Mouse (Mus musculus): ENCODE results near the gene Dapk1. TPM values are rescaled to one million over a fixed set of nuclear protein-coding genes. Genes with fewer than 3 reads are reported as not detected.

The Dapk1 gene
- total RNA-seq, 1 experiment from 2014 or later = 0.81 TPM

- no peak for ATAC-seq (ENCODE audit: extremely low read depth, insufficient number of reproducible peaks, low FRiP score, poor library complexity, severe bottlenecking)
Measured at GRCm38 (mm10) chr13:60717421-60717820, 115.7 kb downstream of the Dapk1 start.

DNA sequence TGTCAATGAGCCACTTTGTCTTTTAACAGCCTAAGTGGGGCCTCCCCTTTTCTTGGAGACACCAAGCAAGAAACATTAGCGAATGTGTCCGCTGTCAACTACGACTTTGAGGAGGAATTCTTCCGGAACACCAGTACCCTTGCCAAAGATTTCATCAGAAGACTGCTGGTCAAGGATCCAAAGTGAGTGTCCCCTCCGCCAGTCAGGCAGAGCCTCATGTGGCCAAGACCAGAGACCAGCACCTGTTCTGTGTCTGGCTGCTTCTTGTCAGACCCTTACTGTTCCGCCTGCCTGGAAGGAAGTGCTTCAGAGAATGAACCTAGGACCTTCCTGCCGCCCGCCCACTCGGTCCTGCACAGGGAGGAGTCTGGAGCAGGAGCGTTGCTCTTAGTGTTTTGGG lies 117.8 kb downstream of the Dapk1 start:
- no peak for ATAC-seq (ENCODE audit: extremely low read depth, insufficient number of reproducible peaks, low FRiP score, poor library complexity, severe bottlenecking)

- no peak for ATAC-seq (ENCODE audit: extremely low read depth, insufficient number of reproducible peaks, low FRiP score, poor library complexity, severe bottlenecking)
Measured at GRCm38 (mm10) chr13:60722763-60723162, 121.0 kb downstream of the Dapk1 start.

- ATAC-seq (ENCODE audit: extremely low read depth, insufficient number of reproducible peaks, low FRiP score, poor library complexity, severe bottlenecking) = no peak
Measured at GRCm38 (mm10) chr13:60728276-60729054, 126.7 kb downstream of the Dapk1 start.

GRCm38 (mm10) chr13:60729055-60729402 lies 127.3 kb downstream of the Dapk1 start:
- no peak for ATAC-seq (ENCODE audit: extremely low read depth, insufficient number of reproducible peaks, low FRiP score, poor library complexity, severe bottlenecking)

DNA sequence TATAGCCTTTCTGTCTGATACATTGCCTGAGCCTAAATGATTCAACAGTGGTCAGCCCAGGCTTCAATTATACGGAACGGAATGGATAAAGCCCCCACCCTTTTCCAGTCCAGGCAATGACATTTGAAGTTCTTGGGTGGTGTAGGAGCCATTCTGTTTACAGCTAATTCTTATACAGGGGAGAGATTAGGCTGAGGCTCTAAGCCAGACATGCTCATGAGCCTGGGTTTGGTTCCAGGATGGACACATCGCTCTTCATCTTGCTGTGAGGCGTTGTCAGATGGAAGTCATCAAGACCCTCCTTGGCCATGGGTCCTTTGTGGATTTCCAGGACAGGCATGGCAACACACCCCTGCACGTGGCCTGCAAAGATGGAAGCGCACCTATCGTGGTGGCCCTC lies 128.8 kb downstream of the Dapk1 start:
- no peak for ATAC-seq (ENCODE audit: extremely low read depth, insufficient number of reproducible peaks, low FRiP score, poor library complexity, severe bottlenecking)

- no peak for ATAC-seq (ENCODE audit: extremely low read depth, insufficient number of reproducible peaks, low FRiP score, poor library complexity, severe bottlenecking)
Measured at GRCm38 (mm10) chr13:60731001-60731400, 129.3 kb downstream of the Dapk1 start.

GRCm38 (mm10) chr13:60735306-60735705 lies 133.6 kb downstream of the Dapk1 start:
- ATAC-seq (ENCODE audit: extremely low read depth, insufficient number of reproducible peaks, low FRiP score, poor library complexity, severe bottlenecking) = no peak

DNA sequence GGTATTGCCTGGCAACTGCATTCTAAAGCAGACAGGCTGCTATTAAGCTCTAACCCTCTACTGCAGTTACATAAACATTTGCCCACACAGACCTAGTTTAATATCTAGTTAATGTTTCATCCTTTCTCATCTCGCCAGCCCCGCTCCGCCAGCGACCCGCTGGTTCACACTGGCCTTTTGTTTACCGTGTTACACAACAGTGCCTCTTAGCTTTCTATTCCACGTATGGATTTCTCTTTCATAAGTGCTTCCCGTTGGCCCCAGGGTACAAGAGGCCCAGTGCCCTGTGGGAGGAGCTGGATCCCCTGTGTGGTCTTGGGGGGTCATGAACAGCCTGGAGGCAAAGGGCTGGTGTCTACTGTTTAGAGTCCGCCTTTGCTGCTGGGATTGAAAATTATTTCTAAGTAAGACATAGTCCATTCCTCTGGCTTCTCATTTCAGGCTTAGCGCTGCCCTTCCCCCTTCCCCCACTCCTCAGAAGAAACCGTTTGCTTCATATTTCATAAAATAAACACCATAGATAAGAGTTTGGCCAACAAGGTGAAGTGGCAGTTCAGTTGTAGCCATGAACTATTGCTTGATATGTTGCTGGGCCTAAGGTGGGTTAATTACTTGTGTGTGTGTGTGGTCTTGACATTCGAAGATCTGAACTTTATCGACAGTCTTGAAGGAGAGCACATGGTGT lies 134.8 kb downstream of the Dapk1 start:
- no peak for ATAC-seq (ENCODE audit: extremely low read depth, insufficient number of reproducible peaks, low FRiP score, poor library complexity, severe bottlenecking)

- ATAC-seq (ENCODE audit: extremely low read depth, insufficient number of reproducible peaks, low FRiP score, poor library complexity, severe bottlenecking) = peak; percentile 87
Measured at GRCm38 (mm10) chr13:60737632-60738324, 136.0 kb downstream of the Dapk1 start.

- ATAC-seq (ENCODE audit: extremely low read depth, insufficient number of reproducible peaks, low FRiP score, poor library complexity, severe bottlenecking) = peak; percentile 66
Measured at GRCm38 (mm10) chr13:60738429-60738828, 136.7 kb downstream of the Dapk1 start.

- no peak for ATAC-seq (ENCODE audit: extremely low read depth, insufficient number of reproducible peaks, low FRiP score, poor library complexity, severe bottlenecking)
Measured at GRCm38 (mm10) chr13:60740248-60740647, 138.5 kb downstream of the Dapk1 start.

DNA sequence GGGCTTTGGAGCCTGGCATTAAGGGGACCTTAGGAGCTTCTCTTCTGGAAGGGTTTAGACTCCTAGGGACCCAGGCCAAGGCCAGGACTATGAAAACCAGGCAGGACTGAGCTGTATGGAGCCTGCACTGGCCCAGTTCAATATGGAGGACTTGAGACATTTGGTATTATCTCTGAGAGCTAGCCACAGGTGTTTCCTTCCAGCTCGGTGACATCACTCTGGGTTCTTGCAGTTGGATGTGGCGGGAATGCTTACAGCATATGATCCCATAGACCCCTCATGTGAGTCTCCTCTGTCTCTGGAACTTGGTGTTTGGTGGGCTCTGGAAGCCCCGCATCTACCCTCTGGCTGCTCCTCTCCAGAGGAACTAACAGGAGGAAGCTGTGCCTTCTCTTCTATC lies 140.9 kb downstream of the Dapk1 start:
- no peak for ATAC-seq (ENCODE audit: extremely low read depth, insufficient number of reproducible peaks, low FRiP score, poor library complexity, severe bottlenecking)

DNA sequence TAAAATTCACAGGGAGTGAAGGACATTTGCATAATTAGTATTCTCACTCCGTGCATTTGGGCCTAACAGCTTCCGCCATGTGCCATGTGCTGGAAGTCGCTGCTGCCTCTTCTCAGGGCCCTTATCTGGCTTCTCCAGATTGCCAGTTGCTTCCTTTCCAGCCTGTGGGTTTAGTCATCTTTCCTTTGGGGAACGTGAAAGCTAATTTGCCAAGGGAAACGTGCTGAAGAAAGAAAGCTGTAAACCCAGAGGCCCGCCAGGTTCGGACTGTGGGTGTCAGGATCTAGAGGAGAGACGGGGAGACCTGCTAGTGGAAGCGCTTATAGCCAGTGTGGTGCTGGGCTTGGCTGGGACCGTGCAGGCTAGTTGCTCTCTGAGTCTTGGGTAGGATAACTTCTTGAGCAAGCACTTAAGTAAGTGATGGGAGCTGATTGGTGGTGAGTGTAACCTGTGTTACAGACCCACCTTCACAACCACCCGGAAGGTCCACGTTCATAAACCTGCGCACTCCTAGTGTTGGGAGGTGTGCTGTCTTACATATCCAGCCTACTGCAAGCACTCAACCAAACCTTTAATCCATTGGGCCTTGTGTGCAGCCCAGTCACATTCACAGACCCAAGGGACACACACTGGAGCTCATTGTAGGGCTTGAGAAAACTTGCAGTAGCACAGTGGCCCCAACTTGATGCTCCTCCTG lies 141.8 kb downstream of the Dapk1 start:
- ATAC-seq (ENCODE audit: extremely low read depth, insufficient number of reproducible peaks, low FRiP score, poor library complexity, severe bottlenecking) = no peak

GRCm38 (mm10) chr13:60744078-60744460 lies 142.3 kb downstream of the Dapk1 start:
- peak; percentile 37; the same call in 1 of the 2 replicates for ATAC-seq (ENCODE audit: extremely low read depth, insufficient number of reproducible peaks, low FRiP score, poor library complexity, severe bottlenecking)

DNA sequence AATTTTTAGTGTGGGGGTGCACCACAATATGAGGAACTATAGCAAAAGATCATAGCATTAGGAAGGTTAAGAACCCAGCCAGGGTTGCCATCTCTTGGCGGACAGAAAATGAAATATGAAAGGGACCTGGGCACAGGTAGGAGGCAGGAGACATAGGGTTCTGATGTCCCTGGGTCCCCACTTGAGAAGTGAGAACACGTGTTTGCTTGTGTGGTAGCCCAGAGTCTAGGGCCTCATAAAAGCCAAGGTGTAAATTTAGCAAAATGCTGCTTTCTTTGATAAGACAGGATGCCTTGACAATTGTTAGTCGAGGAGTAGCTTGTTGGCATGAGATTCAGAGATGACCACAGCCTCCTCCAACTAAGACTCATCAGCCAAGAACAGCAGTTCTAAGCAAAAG lies 143.0 kb downstream of the Dapk1 start:
- ATAC-seq (ENCODE audit: extremely low read depth, insufficient number of reproducible peaks, low FRiP score, poor library complexity, severe bottlenecking) = no peak

GRCm38 (mm10) chr13:60745358-60745757 lies 143.6 kb downstream of the Dapk1 start:
- no peak for ATAC-seq (ENCODE audit: extremely low read depth, insufficient number of reproducible peaks, low FRiP score, poor library complexity, severe bottlenecking)

DNA sequence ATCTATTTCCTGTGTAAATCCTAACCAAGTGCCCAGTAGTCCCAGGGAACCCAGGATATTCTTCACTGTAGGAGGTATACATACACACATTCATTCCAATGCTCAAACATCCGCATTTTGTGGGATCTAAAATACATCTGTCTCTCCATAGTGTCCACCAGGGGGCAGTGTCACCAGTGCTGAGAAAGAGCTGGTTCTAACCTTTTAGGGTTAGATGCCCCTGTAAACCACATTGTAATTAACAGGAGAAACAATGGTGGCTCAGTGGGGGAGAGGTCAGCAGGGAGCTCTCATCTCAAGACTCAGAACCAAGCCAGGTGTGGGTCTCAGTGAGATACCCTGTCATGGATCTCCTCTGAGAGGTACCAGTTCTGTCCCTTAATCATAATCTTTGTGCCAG lies 144.5 kb downstream of the Dapk1 start:
- ATAC-seq (ENCODE audit: extremely low read depth, insufficient number of reproducible peaks, low FRiP score, poor library complexity, severe bottlenecking) = no peak

- ATAC-seq (ENCODE audit: extremely low read depth, insufficient number of reproducible peaks, low FRiP score, poor library complexity, severe bottlenecking) = no peak
Measured at GRCm38 (mm10) chr13:60747201-60747600, 145.5 kb downstream of the Dapk1 start.
